Mouse (Mus musculus) liver, embryonic 14.5 days (tissue): ENCODE data around the gene Vasp. TPM values are rescaled to one million over a fixed set of nuclear protein-coding genes. Genes with fewer than 3 reads are reported as not detected.
"Not testable (repeated sequence)": the region's sequence is repeated elsewhere in the genome, so short reads cannot be mapped to it uniquely, and the experiment has no call there.

ENCODE experiments used
- ATAC-seq: fragments of 200-750 bp; cut with Nextera tagmentation; 2 replicates; pipeline ENCODE4 v1.8.0; 2017; ENCODE audit warnings: moderate number of reproducible peaks, mild to moderate bottlenecking, moderate library complexity; ENCODE audit not compliant: insufficient read depth
- DNase-seq, 3 experiments: peaks; one replicate each; pipeline ENCODE4 v3.0.0-alpha.2; 2012 to 2013; ENCODE audit warnings: low read depth in 3 of 3, low spot score in 3 of 3
- H3K27ac ChIP-seq: fragments of 300-500 bp; sonication (generic); 2 replicates; pipeline ENCODE4 v1.5.1; 2014; ENCODE audit warnings: moderate library complexity, mild to moderate bottlenecking, control low read depth, inconsistent platforms
- H3K27me3 ChIP-seq: fragments of 300-500 bp; sonication (generic); 2 replicates; pipeline ENCODE4 v1.6.1; 2014; ENCODE audit warnings: mild to moderate bottlenecking, low read length, moderate library complexity; ENCODE audit not compliant: control insufficient read depth, insufficient read depth
- H3K36me3 ChIP-seq: fragments of 300-500 bp; sonication (generic); replicated peaks from 2 replicates; pipeline ENCODE4 v1.6.1; 2014; ENCODE audit warnings: low read depth; ENCODE audit not compliant: control insufficient read depth, insufficient read depth
- H3K4me1 ChIP-seq, 2 experiments: fragments of 200-500 bp in 1 of 2; fragments of 300-500 bp in 1 of 2; sonication (generic) in 1 of 2; replicated peaks; 2 replicates each; pipeline ENCODE4 v1.6.1; 2012 to 2014; ENCODE audit warnings: antibody characterized with exemption in 1 of 2, inconsistent platforms in 1 of 2, low read length in 1 of 2; ENCODE audit not compliant: control insufficient read depth in 2 of 2, insufficient read depth in 2 of 2
- H3K4me2 ChIP-seq: fragments of 300-500 bp; sonication (generic); 2 replicates; pipeline ENCODE4 v1.6.1; 2014; ENCODE audit warnings: low read depth, mild to moderate bottlenecking, control low read depth, moderate library complexity
- H3K4me3 ChIP-seq, 2 experiments: fragments of 200-500 bp in 1 of 2; fragments of 300-500 bp in 1 of 2; sonication (generic) in 1 of 2; 2 replicates each; pipeline ENCODE4 v1.5.1; 2012 to 2014; ENCODE audit warnings: low read depth in 2 of 2, low read length in 2 of 2, mild to moderate bottlenecking in 2 of 2, control low read depth in 1 of 2, inconsistent platforms in 1 of 2, moderate library complexity in 1 of 2; ENCODE audit not compliant: insufficient read depth in 1 of 2
- H3K9ac ChIP-seq: fragments of 300-500 bp; sonication (generic); replicated peaks from 2 replicates; pipeline ENCODE4 v1.6.1; 2014; ENCODE audit warnings: mild to moderate bottlenecking, control low read depth, moderate library complexity
- H3K9me3 ChIP-seq: fragments of 300-500 bp; sonication (generic); 2 replicates; pipeline ENCODE4 v1.6.1; 2016; ENCODE audit warnings: low read length, mixed read lengths; ENCODE audit not compliant: control insufficient read depth
- CTCF ChIP-seq: IDR thresholded peaks from 2 replicates; pipeline ENCODE4 v1.5.1; 2016; ENCODE audit warnings: antibody characterized with exemption, low read depth, control low read depth
- EP300 ChIP-seq: IDR thresholded peaks from 2 replicates; pipeline ENCODE4 v1.6.1; 2016; ENCODE audit warnings: antibody characterized with exemption, low read depth
- WGBS: fragments of 180-500 bp; shearing (Covaris S2); extraction: QIAGEN DNeasy Blood & Tissue Kit; methylation state at CpG from one replicate; pipeline ENCODE4 v1.1.7; 2014; ENCODE audit not compliant: insufficient replicate concordance; 5-methylcytosine and 5-hydroxymethylcytosine counted together
- polyA plus RNA-seq, 2 experiments: library from polyadenylated mRNA; depleted of rRNA in 1 of 2; stranded (reverse) in 1 of 2; unstranded in 1 of 2; fragments of >200 nt; fragmentation: Nextera tagmentation in 1 of 2; extraction: Ambion mirVana in 1 of 2; gene quantifications; 2 replicates each; pipeline versions ENCODE4 v1.2.1 to v1.2.3; 2012 to 2014

Vasp gene
- polyA plus RNA-seq, 2 experiments = 25.5 to 39.9 TPM

- TF ChIP-seq EP300 = no peak
- no peak for TF ChIP-seq CTCF
- peaks cover 48% of the 10 kb centered on the region for H3K27me3 ChIP-seq
- ATAC-seq (no peak), DNase-seq (no peak)
- H3K36me3 ChIP-seq = no peaks in the 10 kb centered on the region
- 33% methylated on average over 14 of the region's 14 CpGs for WGBS
- H3K9me3 ChIP-seq = no peaks in the 10 kb centered on the region
- H3K4me2 ChIP-seq = peak overlapping the region; percentile 98
- H3K27ac ChIP-seq = no peak overlapping the region
- H3K9ac ChIP-seq = no peak overlapping the region
- H3K4me3 ChIP-seq = peak overlapping the region in 1 of 2 experiments; percentile 60; a peak in 1 of 4 replicates
- H3K4me1 ChIP-seq = peaks cover 5 to 9% of the 10 kb centered on the region in 2 experiments
These were observed 11.8 kb upstream of the Vasp start for GRCm38 (mm10) chr7:19283406-19283804.

GRCm38 (mm10) chr7:19282791-19283405 lies 11.3 kb upstream of the Vasp start:
- TF ChIP-seq CTCF (no peak), EP300 (no peak)
- Histone ChIP-seq H3K27me3 (peaks cover 53% of the 10 kb centered on the region), H3K27ac (no peak overlapping the region), H3K36me3 (no peaks in the 10 kb centered on the region), H3K9ac (peak overlapping the region; percentile 54), H3K4me3 (peak overlapping the region; percentile 12 to 60), H3K4me1 (peaks cover 5 to 9% of the 10 kb centered on the region in 2 experiments), H3K9me3 (no peaks in the 10 kb centered on the region), H3K4me2 (peak overlapping the region; percentile 98)
- peak; percentile 47 for ATAC-seq
- 1% methylated on average over 32 of the region's 35 CpGs for WGBS
- no peak for DNase-seq

GRCm38 (mm10) chr7:19282385-19282784 lies 10.8 kb upstream of the Vasp start, which contains the start of gene Rtn2:
Gene Rtn2, plus strand, starts transcription at chr7:19282624.
- under 1% methylated on average over 37 of the region's 37 CpGs for WGBS
- Histone ChIP-seq H3K9ac (peak within 1 kb of the TSS; percentile 54), H3K27me3 (peaks cover 57% of the 10 kb centered on the region), H3K9me3 (no peaks in the 10 kb centered on the region), H3K36me3 (no peaks in the 10 kb centered on the region), H3K4me1 (peaks cover 5 to 9% of the 10 kb centered on the region in 2 experiments), H3K27ac (peak within 1 kb of the TSS; percentile 9; the same call in 1 of the 2 replicates), H3K4me2 (peak within 1 kb of the TSS; percentile 98), H3K4me3 (peak within 1 kb of the TSS; percentile 22 to 60)
- TF ChIP-seq CTCF = no peak
- no peak for TF ChIP-seq EP300
- ATAC-seq (peak; percentile 89), DNase-seq (peak in 1 of 3 experiments; percentile 88)

GRCm38 (mm10) chr7:19281680-19282304 lies 10.2 kb upstream of the Vasp start:
- not testable (repeated sequence) for H3K4me1 ChIP-seq, H3K36me3 ChIP-seq, H3K9me3 ChIP-seq, DNase-seq, H3K9ac ChIP-seq
- 22% methylated on average over 6 of the region's 6 CpGs for WGBS
- peak overlapping the region; percentile 22 to 60; a peak in 3 of 4 replicates for H3K4me3 ChIP-seq
- peak; percentile 43 for ATAC-seq
- H3K4me2 ChIP-seq = peak overlapping the region; percentile 98
- peak; percentile 83 for TF ChIP-seq CTCF
- H3K27me3 ChIP-seq = peaks cover 59% of the 10 kb centered on the region
- peak overlapping the region; percentile 9; the same call in 1 of the 2 replicates for H3K27ac ChIP-seq

- Histone ChIP-seq H3K4me1 (peaks cover 5 to 9% of the 10 kb centered on the region in 2 experiments), H3K4me3 (peak within 1 kb of the TSS in 1 of 2 experiments; percentile 3; a peak in 2 of 4 replicates), H3K9ac (no peak within 1 kb of the TSS), H3K27ac (no peak within 1 kb of the TSS), H3K27me3 (peaks cover 58% of the 10 kb centered on the region), H3K9me3 (no peaks in the 10 kb centered on the region), H3K4me2 (peak within 1 kb of the TSS; percentile 6; the same call in 1 of the 2 replicates), H3K36me3 (no peaks in the 10 kb centered on the region)
- no peak for TF ChIP-seq EP300
- TF ChIP-seq CTCF = peak; percentile 20; the same call in 1 of the 2 replicates
- no peak for ATAC-seq
- WGBS = 1% methylated on average over 46 of the region's 46 CpGs
- no peak for DNase-seq
These were observed 8.0 kb upstream of the Vasp start, which contains the start of gene Ppm1n for GRCm38 (mm10) chr7:19279581-19280114. Gene Ppm1n, minus strand, starts transcription at chr7:19280064.
